Mouse (Mus musculus) lung, embryonic 14.5 days (tissue): ENCODE measurements around the gene Fer1l5. TPM values are rescaled to one million over a fixed set of nuclear protein-coding genes. Genes with fewer than 3 reads are reported as not detected.
A peak's percentile ranks its signal among the peaks of the same experiment; 100 is the strongest.

Experiments
- ATAC-seq: fragments of 200-750 bp; cut with Nextera tagmentation; 2 replicates; pipeline ENCODE4 v1.8.0; 2017; ENCODE audit warnings: mild to moderate bottlenecking, moderate TSS enrichment, moderate library complexity; ENCODE audit not compliant: insufficient read depth
- DNase-seq: peaks from one replicate; pipeline ENCODE4 v3.0.0-alpha.2; 2015
- H3K27ac ChIP-seq: fragments of 300-500 bp; sonication (generic); 2 replicates; pipeline ENCODE4 v1.5.1; 2014; ENCODE audit warnings: low read depth, mild to moderate bottlenecking, moderate library complexity
- H3K27me3 ChIP-seq: fragments of 300-500 bp; sonication (generic); 2 replicates; pipeline ENCODE4 v1.6.1; 2014; ENCODE audit warnings: low read length, control low read depth; ENCODE audit not compliant: insufficient read depth
- H3K36me3 ChIP-seq: fragments of 300-500 bp; sonication (generic); 2 replicates; pipeline ENCODE4 v1.6.1; 2014; ENCODE audit warnings: control low read depth; ENCODE audit not compliant: insufficient read depth
- H3K4me1 ChIP-seq: fragments of 300-500 bp; sonication (generic); 2 replicates; pipeline ENCODE4 v1.6.1; 2014; ENCODE audit warnings: antibody characterized with exemption, control low read depth; ENCODE audit not compliant: insufficient read depth
- H3K4me2 ChIP-seq: fragments of 300-500 bp; sonication (generic); 2 replicates; pipeline ENCODE4 v1.6.1; 2014; ENCODE audit warnings: mild to moderate bottlenecking
- H3K4me3 ChIP-seq: fragments of 300-500 bp; sonication (generic); 2 replicates; pipeline ENCODE4 v1.5.1; 2014; ENCODE audit warnings: low read depth, low read length
- H3K9ac ChIP-seq: fragments of 300-500 bp; sonication (generic); 2 replicates; pipeline ENCODE4 v1.6.1; 2014
- H3K9me3 ChIP-seq: fragments of 300-500 bp; sonication (generic); 2 replicates; pipeline ENCODE4 v1.6.1; 2016; ENCODE audit warnings: low read depth, low read length, control low read depth
- CTCF ChIP-seq: IDR thresholded peaks from 2 replicates; pipeline ENCODE4 v1.5.1; 2016; ENCODE audit warnings: antibody characterized with exemption, low read depth
- WGBS: fragments of 180-500 bp; shearing (Covaris S2); extraction: QIAGEN DNeasy Blood & Tissue Kit; methylation state at CpG from one replicate; pipeline ENCODE4 v1.1.7; 2014; 5-methylcytosine and 5-hydroxymethylcytosine counted together
- microRNA-seq: library from miRNA; unstranded; fragments of <30 nt; microRNA quantifications from one replicate; pipeline ENCODE4, GENCODE M21; 2016; ENCODE audit warnings: borderline number of aligned reads
- polyA plus RNA-seq: library from polyadenylated mRNA; unstranded; fragments of >200 nt; fragmentation: Nextera tagmentation; extraction: Ambion mirVana; gene quantifications from 2 replicates; pipeline ENCODE4 v1.2.1, GENCODE M21; 2014

Fer1l5 gene
- polyA plus RNA-seq, 1 experiment from 2014 or later = 0.58 TPM

DNA sequence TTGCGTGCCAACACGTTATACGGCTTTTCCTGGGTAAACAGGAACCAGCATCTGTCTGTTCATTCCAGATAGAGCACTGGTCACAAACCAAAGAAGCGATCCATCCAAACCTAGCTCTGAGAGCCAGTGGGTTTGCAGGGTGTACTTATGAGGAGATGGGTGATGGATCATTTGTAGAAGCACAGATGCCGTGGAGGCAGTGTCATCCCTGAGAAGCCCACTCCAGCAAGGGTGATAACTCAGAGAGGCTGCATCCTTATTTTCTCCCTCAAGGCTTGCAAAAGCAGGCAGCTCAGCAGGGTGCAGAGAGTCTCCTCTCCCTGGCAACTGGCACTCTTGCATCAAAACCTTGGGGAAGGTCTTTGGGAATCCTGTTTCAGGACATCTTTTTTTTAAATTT, 86.1 kb downstream of the Fer1l5 start:
- ATAC-seq (no peak), DNase-seq (no peak)
- no peak for TF ChIP-seq CTCF
- 74% methylated on average over 5 of the region's 5 CpGs for WGBS
- Histone ChIP-seq H3K27me3 (no peaks in the 10 kb centered on the region), H3K36me3 (no peaks in the 10 kb centered on the region), H3K4me2 (no peak overlapping the region), H3K9ac (no peak overlapping the region), H3K9me3 (no peaks in the 10 kb centered on the region), H3K4me3 (no peak overlapping the region), H3K4me1 (no peaks in the 10 kb centered on the region), H3K27ac (no peak overlapping the region)

DNA sequence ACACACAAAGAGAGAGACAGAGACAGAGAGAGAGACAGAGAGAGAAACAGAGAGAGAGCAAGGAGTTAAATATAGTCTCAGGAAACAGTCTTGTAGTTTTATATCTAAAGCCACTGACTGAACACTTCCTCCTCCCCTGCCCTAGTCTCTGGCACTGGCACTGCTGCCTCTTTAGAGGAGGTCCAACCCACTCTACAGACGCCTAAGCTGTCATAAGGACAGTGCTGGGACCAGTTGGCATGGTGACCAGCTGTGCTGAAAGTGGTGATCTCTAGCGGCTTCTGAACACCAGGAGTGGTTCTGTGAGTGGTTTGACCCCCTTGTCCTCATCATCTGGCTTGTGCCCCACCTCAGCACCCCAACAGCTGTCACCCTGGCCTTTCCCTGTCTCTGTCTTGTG, 89.7 kb downstream of the Fer1l5 start:
- no peak for TF ChIP-seq CTCF
- ATAC-seq = no peak
- no peak overlapping the region for H3K4me3 ChIP-seq
- DNase-seq = no peak
- H3K4me2 ChIP-seq = no peak overlapping the region
- H3K9me3 ChIP-seq = no peaks in the 10 kb centered on the region
- H3K27ac ChIP-seq = no peak overlapping the region
- no peaks in the 10 kb centered on the region for H3K4me1 ChIP-seq
- WGBS = 20% methylated on average over 2 of the region's 2 CpGs
- no peaks in the 10 kb centered on the region for H3K27me3 ChIP-seq
- H3K36me3 ChIP-seq = no peaks in the 10 kb centered on the region
- H3K9ac ChIP-seq = no peak overlapping the region

DNA sequence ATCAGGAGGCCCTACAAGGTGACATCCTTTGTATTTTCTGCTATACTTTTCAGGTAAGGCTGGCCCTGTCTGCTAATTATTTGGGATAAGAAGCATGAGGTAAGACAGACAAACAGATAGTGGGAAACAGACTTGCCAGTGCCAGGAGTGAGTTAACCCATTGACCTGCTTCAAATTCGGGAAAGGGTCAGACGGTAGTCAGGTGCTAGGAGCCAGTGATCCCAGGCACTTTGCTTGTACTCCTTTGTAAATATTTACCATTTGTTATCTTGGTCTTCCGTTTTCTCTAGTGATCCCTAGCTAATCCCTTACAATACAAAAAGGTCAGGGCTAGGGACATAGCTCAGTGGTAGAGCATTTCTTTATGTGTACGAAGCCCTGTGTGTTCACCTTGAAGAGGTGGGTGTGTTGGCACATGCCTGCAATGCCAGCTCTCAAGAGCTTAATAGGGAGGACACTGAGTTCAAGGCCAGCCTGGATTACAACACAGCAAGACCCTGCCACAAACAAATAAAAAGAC, 93.6 kb downstream of the Fer1l5 start:
- TF ChIP-seq CTCF = no peak
- Histone ChIP-seq H3K4me3 (no peak overlapping the region), H3K4me2 (no peak overlapping the region), H3K9me3 (no peaks in the 10 kb centered on the region), H3K9ac (no peak overlapping the region), H3K4me1 (no peaks in the 10 kb centered on the region), H3K27me3 (no peaks in the 10 kb centered on the region), H3K27ac (no peak overlapping the region), H3K36me3 (no peaks in the 10 kb centered on the region)
- DNase-seq (no peak), ATAC-seq (no peak)
- 25% methylated on average over 4 of the region's 4 CpGs for WGBS

DNA sequence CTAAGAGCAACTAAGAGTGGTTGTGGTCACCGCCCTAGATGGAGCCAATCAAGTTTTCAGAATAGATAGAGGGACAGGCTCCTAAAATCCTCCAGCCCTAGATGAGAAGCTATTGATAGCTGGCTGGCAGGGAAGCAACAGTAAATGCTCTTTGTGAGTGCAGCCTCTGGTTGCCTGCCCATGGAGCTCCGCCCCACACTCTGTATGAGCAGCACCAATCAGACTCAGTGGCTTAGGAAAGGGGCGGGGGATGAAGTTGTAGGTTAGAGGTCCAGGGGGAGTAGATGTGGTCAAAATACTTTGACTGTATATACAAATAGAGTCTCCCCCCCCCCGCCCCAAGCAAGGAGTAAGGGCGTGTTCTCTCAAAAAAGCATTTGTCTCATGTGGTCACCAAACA, 95.4 kb downstream of the Fer1l5 start:
- WGBS = 61% methylated on average over 5 of the region's 5 CpGs
- DNase-seq (no peak), ATAC-seq (no peak)
- Histone ChIP-seq H3K27me3 (no peaks in the 10 kb centered on the region), H3K9ac (no peak overlapping the region), H3K36me3 (no peaks in the 10 kb centered on the region), H3K27ac (no peak overlapping the region), H3K4me2 (no peak overlapping the region), H3K4me3 (no peak overlapping the region), H3K4me1 (peaks cover 5% of the 10 kb centered on the region), H3K9me3 (no peaks in the 10 kb centered on the region)
- no peak for TF ChIP-seq CTCF

DNA sequence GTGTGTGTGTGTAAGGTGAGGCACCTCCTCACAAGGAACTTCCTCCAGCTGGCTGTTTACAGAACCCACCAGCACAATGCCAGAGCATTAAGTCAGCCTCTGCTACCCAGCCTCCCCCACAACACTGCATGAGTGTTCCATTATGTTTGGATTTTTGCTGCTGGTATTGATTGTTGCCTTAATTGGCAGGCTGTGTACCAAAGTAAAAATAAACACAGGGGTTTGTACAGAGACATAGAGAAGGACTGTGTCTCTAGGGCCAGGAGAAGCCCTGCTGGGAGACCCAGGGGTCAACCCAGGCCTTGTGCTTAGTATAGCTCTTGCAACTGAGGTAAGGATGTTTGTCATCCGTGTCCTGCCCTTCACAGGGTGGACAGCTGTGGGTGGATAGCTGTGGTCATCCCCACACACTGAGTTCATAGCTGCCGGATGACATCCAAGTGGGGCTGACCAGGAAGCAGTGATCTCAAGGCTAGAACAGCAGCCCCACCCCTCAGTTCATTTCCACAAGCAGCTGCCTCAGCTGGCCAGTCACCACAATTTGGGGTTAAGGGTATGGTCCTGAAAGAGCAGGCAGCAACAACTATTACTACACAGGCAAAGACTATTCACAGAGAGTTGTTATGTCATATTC, 97.8 kb downstream of the Fer1l5 start:
- ATAC-seq (no peak), DNase-seq (no peak)
- Histone ChIP-seq H3K4me3 (no peak overlapping the region), H3K27me3 (no peaks in the 10 kb centered on the region), H3K4me2 (no peak overlapping the region), H3K9ac (no peak overlapping the region), H3K4me1 (peaks cover 29% of the 10 kb centered on the region), H3K36me3 (no peaks in the 10 kb centered on the region), H3K27ac (no peak overlapping the region), H3K9me3 (no peaks in the 10 kb centered on the region)
- WGBS = 43% methylated on average over 2 of the region's 2 CpGs
- TF ChIP-seq CTCF = no peak

DNA sequence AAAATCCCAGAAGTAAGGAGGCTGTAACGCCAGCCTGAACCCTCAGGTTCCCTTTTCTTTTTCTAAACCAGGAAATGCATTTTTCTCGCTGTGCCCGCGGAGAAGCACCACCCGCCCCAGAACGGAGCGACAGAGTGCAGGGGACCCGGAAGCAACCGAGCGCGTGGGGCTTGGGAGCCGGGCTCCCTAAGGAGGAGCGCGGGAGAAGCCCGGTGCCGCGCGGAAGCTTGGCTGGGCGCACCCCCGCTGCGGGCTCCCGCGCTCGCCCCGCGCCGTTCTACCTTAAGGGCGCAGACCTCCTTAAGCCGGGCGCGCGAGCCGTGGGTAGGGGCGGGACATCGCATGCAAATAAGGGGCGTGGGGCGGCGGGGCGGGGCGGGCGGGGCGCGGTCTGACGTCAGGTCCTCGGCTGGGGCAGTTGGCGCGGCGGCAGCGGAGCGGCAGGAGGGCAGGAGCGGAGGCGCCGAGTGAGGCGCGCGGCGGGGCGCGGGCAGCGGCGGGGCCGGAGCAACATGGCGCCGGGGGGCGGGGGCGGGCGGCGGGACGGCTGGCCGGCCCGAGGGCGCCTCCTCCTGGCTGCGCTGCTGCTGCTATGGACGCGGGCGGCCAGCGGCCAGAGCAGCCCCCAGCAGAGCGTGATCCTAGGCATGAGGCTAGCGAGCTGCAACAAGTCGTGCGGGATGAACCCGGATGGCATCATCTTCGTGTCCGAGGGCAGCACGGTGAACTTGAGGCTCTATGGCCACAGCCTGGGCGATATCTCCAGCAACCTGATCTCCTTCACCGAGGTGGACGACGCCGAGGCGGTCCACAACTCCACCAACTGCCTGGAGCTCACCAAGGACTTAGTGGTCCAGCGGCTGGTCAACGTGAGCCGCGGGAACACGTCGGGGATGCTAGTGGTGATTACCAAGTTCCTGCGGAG, 99.4 kb downstream of the Fer1l5 start, which contains the start of gene Cnnm4:
TSS of gene Cnnm4 (plus strand) at position 440 of the 925 bp plus-strand sequence.
- Histone ChIP-seq H3K27me3 (no peaks in the 10 kb centered on the region), H3K36me3 (no peaks in the 10 kb centered on the region), H3K4me2 (peak within 1 kb of the TSS; percentile 89), H3K27ac (peak within 1 kb of the TSS; percentile 1; the same call in 1 of the 2 replicates), H3K4me1 (peaks cover 36% of the 10 kb centered on the region), H3K4me3 (peak within 1 kb of the TSS; percentile 55), H3K9me3 (no peaks in the 10 kb centered on the region), H3K9ac (peak within 1 kb of the TSS; percentile 65)
- under 1% methylated on average over 78 of the region's 98 CpGs for WGBS
- ATAC-seq = peak; percentile 93
- peak; percentile 49 for TF ChIP-seq CTCF
- peak; percentile 93 for DNase-seq

Small RNA genes within 50 kb of the gene (microRNA-seq; reads per million reads assigned to microRNA genes)
- gene Mir6898 = not detected

Other genes starting within 250 kb of the Fer1l5 start
- gene Uggt1, start 127.6 kb upstream of the Fer1l5 start, polyA plus RNA-seq = 76.6 and 80.4 TPM in 2 replicates
- 2.6 and 4.5 TPM in 2 replicates for gene Neurl3, start 97.6 kb upstream of the Fer1l5 start, polyA plus RNA-seq
- 5.4 and 6.6 TPM in 2 replicates for gene Arid5a, start 64.6 kb upstream of the Fer1l5 start, polyA plus RNA-seq
- 41.4 and 46.3 TPM in 2 replicates for gene Kansl3, start 3.1 kb upstream of the Fer1l5 start, polyA plus RNA-seq
- 27.4 and 29.7 TPM in 2 replicates for gene Lman2l, start 73.0 kb downstream of the Fer1l5 start, polyA plus RNA-seq
- 10.9 and 11.0 TPM in 2 replicates for gene Cnnm4, start 99.3 kb downstream of the Fer1l5 start, polyA plus RNA-seq
- 5.4 and 5.9 TPM in 2 replicates for gene Cnnm3, start 139.6 kb downstream of the Fer1l5 start, polyA plus RNA-seq
- gene Ankrd23, start 164.6 kb downstream of the Fer1l5 start, polyA plus RNA-seq = 11.6 and 11.7 TPM in 2 replicates
- gene Gm42417, start 167.1 kb downstream of the Fer1l5 start, polyA plus RNA-seq = not detected in 2 replicates
- 18.9 and 19.9 TPM in 2 replicates for gene Ankrd39, start 175.2 kb downstream of the Fer1l5 start, polyA plus RNA-seq
- gene Sema4c, start 186.1 kb downstream of the Fer1l5 start, polyA plus RNA-seq = 2.2 and 2.7 TPM in 2 replicates